Mouse (Mus musculus): ENCODE measurements around the gene Zfp185. TPM values are rescaled to one million over a fixed set of nuclear protein-coding genes. Genes with fewer than 3 reads are reported as not detected.
"Not testable (repeated sequence)": the region's sequence is repeated elsewhere in the genome, so short reads cannot be mapped to it uniquely, and the experiment has no call there.

The Zfp185 gene
- total and polyA plus RNA-seq, 2 experiments from 2014 or later = 0.33 to 0.84 TPM

DNA sequence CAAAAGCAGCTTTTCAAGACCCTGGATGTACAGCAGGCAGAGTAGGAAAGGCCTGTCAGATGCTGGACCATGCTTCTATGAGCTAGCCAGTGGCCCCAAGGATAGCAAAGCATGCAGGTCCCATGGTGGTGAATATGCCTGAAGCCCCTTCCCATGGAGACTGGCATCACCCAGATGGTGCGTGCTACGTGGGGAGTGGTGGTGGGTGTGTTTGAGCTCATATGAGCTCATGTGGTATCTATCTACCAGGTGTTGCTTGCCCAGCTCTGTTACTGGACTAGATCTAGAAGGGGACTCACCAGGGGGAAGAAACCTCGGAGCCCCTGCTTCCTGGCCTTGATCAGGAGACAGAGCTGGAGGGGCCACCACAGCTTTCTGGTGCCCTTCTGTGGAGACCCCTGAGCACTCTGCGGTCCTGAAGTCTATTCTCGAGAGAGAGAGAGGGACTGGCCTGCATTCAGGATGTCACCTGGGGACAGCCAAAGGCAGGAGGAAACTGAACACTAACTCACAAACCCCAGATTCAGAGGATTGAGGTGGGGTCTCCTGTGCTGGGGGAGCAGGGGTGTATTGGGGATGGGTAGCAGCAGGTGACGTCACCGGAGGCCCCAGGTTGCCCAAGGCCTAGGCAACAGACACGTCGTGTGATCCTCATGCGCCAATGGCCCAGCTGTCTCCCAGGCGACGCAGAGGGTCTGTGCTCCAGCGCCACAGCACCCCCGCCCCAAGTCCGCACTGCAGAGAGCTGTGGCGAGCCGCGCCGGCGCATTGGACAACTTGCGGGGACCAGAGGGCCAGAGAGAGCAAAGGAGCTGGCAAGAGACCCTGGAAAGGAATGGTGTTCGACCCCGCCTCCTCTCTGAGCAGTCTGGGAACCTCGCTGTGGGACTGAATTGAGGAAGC lies 76.6 kb downstream of the Zfp185 start:
- 36% methylated on average over 23 of the region's 24 CpGs for WGBS
- ATAC-seq (ENCODE audit: low FRiP score) = peak; percentile 91
- no peak for TF ChIP-seq CTCF (IDR thresholded peaks at IDR 0.05)

DNA sequence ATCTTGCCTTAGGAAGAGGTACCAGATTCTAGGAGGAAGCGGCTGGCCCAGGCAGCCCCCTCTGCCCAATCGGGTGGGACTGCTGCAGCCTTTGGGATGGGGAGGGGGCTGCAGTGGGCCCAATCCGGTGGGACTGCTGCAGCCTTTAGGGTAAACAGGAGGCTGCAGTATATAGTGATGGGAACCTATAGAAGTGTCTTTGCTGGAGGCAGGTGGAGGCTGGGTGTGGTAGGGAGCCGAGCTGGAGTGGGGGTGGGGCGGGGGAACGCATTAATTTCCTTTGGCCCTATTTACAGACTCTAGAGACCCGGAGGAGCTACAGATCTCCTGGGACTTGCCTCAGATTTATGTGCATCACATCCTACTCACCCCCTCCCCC lies 77.3 kb downstream of the Zfp185 start, which contains the start of gene Pnma3:
Gene Pnma3 (plus strand): TSS at position 373 of the 379 bp plus-strand sequence.
- H3K4me2 ChIP-seq (ENCODE audit: low read depth, low read length, poor library complexity, severe bottlenecking) = peak within 1 kb of the TSS; percentile 60
- peak within 1 kb of the TSS; percentile 57; the same call in 1 of the 2 replicates for H3K27ac ChIP-seq (ENCODE audit: low read depth, low read length)
- peak within 1 kb of the TSS; percentile 63 for H3K9ac ChIP-seq (replicated peaks; ENCODE audit: low read length, poor library complexity, severe bottlenecking)
- H3K27me3 ChIP-seq (ENCODE audit: insufficient read depth, low read length) = no peaks in the 10 kb centered on the region
- ATAC-seq (ENCODE audit: low FRiP score) = peak; percentile 58
- no peak for DNase-seq (ENCODE audit: low spot score)
- TF ChIP-seq CTCF (IDR thresholded peaks at IDR 0.05) = no peak
- H3K4me3 ChIP-seq (ENCODE audit: low read depth, low read length) = peak within 1 kb of the TSS; percentile 41
- H3K4me1 ChIP-seq (ENCODE audit: insufficient read depth, low read length) = no peaks in the 10 kb centered on the region
- no peaks in the 10 kb centered on the region for H3K36me3 ChIP-seq (ENCODE audit: insufficient read depth, low read length)
- WGBS = 26% methylated on average over 7 of the region's 7 CpGs
- H3K9me3 ChIP-seq (ENCODE audit: low read length) = no peaks in the 10 kb centered on the region

More for the DNA sequence above, 76.6 kb downstream of the Zfp185 start:
- Histone ChIP-seq H3K9ac (replicated peaks; ENCODE audit: low read length, poor library complexity, severe bottlenecking) (peak overlapping the region; percentile 63), H3K4me3 (ENCODE audit: low read depth, low read length) (peak overlapping the region; percentile 41), H3K27ac (ENCODE audit: low read depth, low read length) (peak overlapping the region; percentile 57; the same call in 1 of the 2 replicates), H3K27me3 (ENCODE audit: insufficient read depth, low read length) (no peaks in the 10 kb centered on the region), H3K4me2 (ENCODE audit: low read depth, low read length, poor library complexity, severe bottlenecking) (peak overlapping the region; percentile 60), H3K36me3 (ENCODE audit: insufficient read depth, low read length) (no peaks in the 10 kb centered on the region), H3K9me3 (ENCODE audit: low read length) (no peaks in the 10 kb centered on the region), H3K4me1 (ENCODE audit: insufficient read depth, low read length) (no peaks in the 10 kb centered on the region)
- peak; percentile 66 for DNase-seq (ENCODE audit: low spot score)

DNA sequence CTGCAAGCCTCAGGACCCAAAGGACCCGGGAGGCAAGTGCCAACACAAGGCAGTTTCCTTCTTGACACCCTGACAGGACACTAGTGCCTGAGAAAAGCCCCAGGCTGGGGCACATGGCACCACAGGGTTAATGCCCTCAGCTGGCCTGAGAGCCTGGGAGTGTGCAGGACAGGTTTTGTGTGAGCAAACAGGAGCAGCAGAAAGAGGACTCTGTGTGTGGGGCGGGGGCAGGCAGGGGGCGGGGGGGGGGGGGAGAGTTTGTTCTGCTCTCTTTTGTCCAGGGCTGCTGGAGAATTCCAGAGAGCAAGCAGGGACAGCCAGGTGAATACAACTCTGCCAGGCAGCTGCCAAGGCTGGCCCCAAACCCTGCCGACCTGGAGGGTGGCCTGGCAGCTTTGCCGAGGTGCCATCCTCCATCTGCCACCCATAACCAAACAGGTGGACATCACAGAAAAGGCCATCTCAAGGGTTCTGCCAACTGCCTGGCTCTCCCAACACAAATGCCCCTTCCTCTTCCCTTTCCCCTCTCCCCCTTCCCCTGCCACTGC lies 79.7 kb downstream of the Zfp185 start:
- ATAC-seq (ENCODE audit: low FRiP score); H3K36me3 ChIP-seq (ENCODE audit: insufficient read depth, low read length); H3K4me3 ChIP-seq (ENCODE audit: low read depth, low read length); DNase-seq (ENCODE audit: low spot score); H3K27me3 ChIP-seq (ENCODE audit: insufficient read depth, low read length); H3K4me2 ChIP-seq (ENCODE audit: low read depth, low read length, poor library complexity, severe bottlenecking); H3K4me1 ChIP-seq (ENCODE audit: insufficient read depth, low read length); H3K27ac ChIP-seq (ENCODE audit: low read depth, low read length); H3K9ac ChIP-seq (replicated peaks; ENCODE audit: low read length, poor library complexity, severe bottlenecking); H3K9me3 ChIP-seq (ENCODE audit: low read length): not testable (repeated sequence)
- no CpG with 5 or more reads among the region's 5 CpGs for WGBS

MicroRNAs encoded within 50 kb of the gene (microRNA counts, 519-probe panel; counts per million panel counts)
- 2,265 counts per million, percentile 66 among the panel's probes with 10 or more counts for microRNA mmu-miR-2137

Small RNAs within 50 kb of the gene (microRNA-seq; reads per million reads assigned to microRNA genes)
- gene Mir2137 (ENCODE audit: borderline number of aligned reads) = 7.7 reads per million, percentile 17 among the genes with 10 or more reads in this experiment

Other genes with a start within 250 kb of the Zfp185 start
- gene Gabrq, start 162.2 kb upstream of the Zfp185 start, total RNA-seq (2014; rRNA removed) = 9.9 and 10.3 TPM in 2 replicates
- 4.6 and 4.9 TPM in 2 replicates for gene Gabrq, start 162.2 kb upstream of the Zfp185 start, polyA plus RNA-seq (2015; fragmentation: Nextera tagmentation; extraction: Ambion mirVana)
- gene Cetn2, start 68.9 kb upstream of the Zfp185 start, total RNA-seq (2014; rRNA removed) = 21.5 and 23.4 TPM in 2 replicates
- 63.7 and 67.0 TPM in 2 replicates for gene Cetn2, start 68.9 kb upstream of the Zfp185 start, polyA plus RNA-seq (2015; fragmentation: Nextera tagmentation; extraction: Ambion mirVana)
- 41.5 and 43.8 TPM in 2 replicates for gene Nsdhl, start 68.8 kb upstream of the Zfp185 start, total RNA-seq (2014; rRNA removed)
- 42.6 and 45.4 TPM in 2 replicates for gene Nsdhl, start 68.8 kb upstream of the Zfp185 start, polyA plus RNA-seq (2015; fragmentation: Nextera tagmentation; extraction: Ambion mirVana)
- 0.27 and 0.57 TPM in 2 replicates for gene Pnma5, start 49.8 kb downstream of the Zfp185 start, total RNA-seq (2014; rRNA removed)
- gene Pnma5, start 49.8 kb downstream of the Zfp185 start, polyA plus RNA-seq (2015; fragmentation: Nextera tagmentation; extraction: Ambion mirVana) = 0.31 and 0.37 TPM in 2 replicates
- 17.1 and 18.4 TPM in 2 replicates for gene Pnma3, start 77.4 kb downstream of the Zfp185 start, total RNA-seq (2014; rRNA removed)
- 5.7 and 7.5 TPM in 2 replicates for gene Pnma3, start 77.4 kb downstream of the Zfp185 start, polyA plus RNA-seq (2015; fragmentation: Nextera tagmentation; extraction: Ambion mirVana)
- gene Xlr4a, start 95.1 kb downstream of the Zfp185 start, total RNA-seq (2014; rRNA removed) = not detected in 2 replicates
- 1.1 TPM in 1 of 2 replicates, not detected in the other for gene Xlr4a, start 95.1 kb downstream of the Zfp185 start, polyA plus RNA-seq (2015; fragmentation: Nextera tagmentation; extraction: Ambion mirVana)
- gene Xlr3a, start 109.8 kb downstream of the Zfp185 start, total RNA-seq (2014; rRNA removed) = 0.60 and 5.7 TPM in 2 replicates
- gene Xlr3a, start 109.8 kb downstream of the Zfp185 start, polyA plus RNA-seq (2015; fragmentation: Nextera tagmentation; extraction: Ambion mirVana) = 3.4 and 4.7 TPM in 2 replicates
- 0.66 and 2.8 TPM in 2 replicates for gene Gm14685, start 129.7 kb downstream of the Zfp185 start, total RNA-seq (2014; rRNA removed)
- gene Gm14685, start 129.7 kb downstream of the Zfp185 start, polyA plus RNA-seq (2015; fragmentation: Nextera tagmentation; extraction: Ambion mirVana) = 1.4 and 1.5 TPM in 2 replicates
- gene Xlr5b, start 161.5 kb downstream of the Zfp185 start, total RNA-seq (2014; rRNA removed) = not detected in 2 replicates
- not detected in 2 replicates for gene Xlr5b, start 161.5 kb downstream of the Zfp185 start, polyA plus RNA-seq (2015; fragmentation: Nextera tagmentation; extraction: Ambion mirVana)
- 1.1 and 2.8 TPM in 2 replicates for gene DXBay18, start 162.1 kb downstream of the Zfp185 start, total RNA-seq (2014; rRNA removed)
- gene DXBay18, start 162.1 kb downstream of the Zfp185 start, polyA plus RNA-seq (2015; fragmentation: Nextera tagmentation; extraction: Ambion mirVana) = 1.3 and 1.4 TPM in 2 replicates
- not detected in 2 replicates for gene Spin2d, start 189.7 kb downstream of the Zfp185 start, total RNA-seq (2014; rRNA removed)
- gene Spin2d, start 189.7 kb downstream of the Zfp185 start, polyA plus RNA-seq (2015; fragmentation: Nextera tagmentation; extraction: Ambion mirVana) = not detected in 2 replicates
- gene Xlr3b, start 204.9 kb downstream of the Zfp185 start, total RNA-seq (2014; rRNA removed) = 2.8 and 7.2 TPM in 2 replicates
- 6.8 and 13.9 TPM in 2 replicates for gene Xlr3b, start 204.9 kb downstream of the Zfp185 start, polyA plus RNA-seq (2015; fragmentation: Nextera tagmentation; extraction: Ambion mirVana)
- gene Xlr4b, start 227.0 kb downstream of the Zfp185 start, total RNA-seq (2014; rRNA removed) = not detected in 2 replicates
- 1.2 TPM in 1 of 2 replicates, not detected in the other for gene Xlr4b, start 227.0 kb downstream of the Zfp185 start, polyA plus RNA-seq (2015; fragmentation: Nextera tagmentation; extraction: Ambion mirVana)
- 26.5 and 32.2 TPM in 2 replicates for gene F8a, start 241.0 kb downstream of the Zfp185 start, total RNA-seq (2014; rRNA removed)
- 33.7 and 36.3 TPM in 2 replicates for gene F8a, start 241.0 kb downstream of the Zfp185 start, polyA plus RNA-seq (2015; fragmentation: Nextera tagmentation; extraction: Ambion mirVana)